Mouse (Mus musculus) hematopoietic multipotent progenitor cell, adult 10-12 weeks (in vitro differentiated cells): ENCODE data around the gene Osbpl2. TPM values are rescaled to one million over a fixed set of nuclear protein-coding genes. Genes with fewer than 3 reads are reported as not detected.

Source experiments
- polyA plus RNA-seq: library from polyadenylated mRNA; stranded (reverse); fragments of >175 nt; gene quantifications from 2 replicates; pipeline ENCODE4 v1.2.3, GENCODE M21; 2012; ENCODE audit warnings: low replicate concordance

Gene Osbpl2
- polyA plus RNA-seq = 9.0 and 31.2 TPM in 2 replicates

GRCm38 (mm10) chr2:180118661-180119438 lies at the start of gene Osbpl2:
TSS of gene Osbpl2 (plus strand) at chr2:180119306.

GRCm38 (mm10) chr2:180070481-180071453 lies 48.3 kb upstream of the Osbpl2 start, which contains the start of gene Mtg2:
TSS of gene Mtg2 (plus strand) at chr2:180070588.

GRCm38 (mm10) chr2:180103978-180104658 lies 15.0 kb upstream of the Osbpl2 start, which contains the start of gene Hrh3:
TSS of gene Hrh3 (minus strand) at chr2:180104488.

GRCm38 (mm10) chr2:180170806-180171521 lies 51.9 kb downstream of the Osbpl2 start, which contains the start of gene Adrm1:
TSS of gene Adrm1 (plus strand) at chr2:180171485.

Other genes starting within 250 kb of the Osbpl2 start
- gene Taf4, start 142.7 kb upstream of the Osbpl2 start, polyA plus RNA-seq = 26.5 and 47.6 TPM in 2 replicates
- gene Lsm14b, start 94.3 kb upstream of the Osbpl2 start, polyA plus RNA-seq = 24.4 and 59.4 TPM in 2 replicates
- gene Psma7, start 76.9 kb upstream of the Osbpl2 start, polyA plus RNA-seq = 30.8 and 69.6 TPM in 2 replicates
- 3.4 and 6.6 TPM in 2 replicates for gene Ss18l1, start 76.8 kb upstream of the Osbpl2 start, polyA plus RNA-seq
- gene Mtg2, start 48.7 kb upstream of the Osbpl2 start, polyA plus RNA-seq = 15.4 and 21.1 TPM in 2 replicates
- gene Hrh3, start 14.8 kb upstream of the Osbpl2 start, polyA plus RNA-seq = not detected in 2 replicates
- gene Adrm1, start 52.2 kb downstream of the Osbpl2 start, polyA plus RNA-seq = 232 and 554 TPM in 2 replicates
- gene Lama5, start 106.6 kb downstream of the Osbpl2 start, polyA plus RNA-seq = 0.27 and 0.86 TPM in 2 replicates
- gene Rps21, start 138.1 kb downstream of the Osbpl2 start, polyA plus RNA-seq = 88.1 and 1,805 TPM in 2 replicates
- 40.6 and 154 TPM in 2 replicates for gene Cables2, start 154.2 kb downstream of the Osbpl2 start, polyA plus RNA-seq
- not detected in 2 replicates for gene Rbbp8nl, start 170.6 kb downstream of the Osbpl2 start, polyA plus RNA-seq
- not detected in 2 replicates for gene Gata5, start 215.4 kb downstream of the Osbpl2 start, polyA plus RNA-seq